Mouse (Mus musculus): ENCODE measurements around the gene Tas1r3. TPM values are rescaled to one million over a fixed set of nuclear protein-coding genes. Genes with fewer than 3 reads are reported as not detected.

The Tas1r3 gene
- polyA plus RNA-seq, 1 experiment from 2014 or later, result 0.41 TPM

DNA sequence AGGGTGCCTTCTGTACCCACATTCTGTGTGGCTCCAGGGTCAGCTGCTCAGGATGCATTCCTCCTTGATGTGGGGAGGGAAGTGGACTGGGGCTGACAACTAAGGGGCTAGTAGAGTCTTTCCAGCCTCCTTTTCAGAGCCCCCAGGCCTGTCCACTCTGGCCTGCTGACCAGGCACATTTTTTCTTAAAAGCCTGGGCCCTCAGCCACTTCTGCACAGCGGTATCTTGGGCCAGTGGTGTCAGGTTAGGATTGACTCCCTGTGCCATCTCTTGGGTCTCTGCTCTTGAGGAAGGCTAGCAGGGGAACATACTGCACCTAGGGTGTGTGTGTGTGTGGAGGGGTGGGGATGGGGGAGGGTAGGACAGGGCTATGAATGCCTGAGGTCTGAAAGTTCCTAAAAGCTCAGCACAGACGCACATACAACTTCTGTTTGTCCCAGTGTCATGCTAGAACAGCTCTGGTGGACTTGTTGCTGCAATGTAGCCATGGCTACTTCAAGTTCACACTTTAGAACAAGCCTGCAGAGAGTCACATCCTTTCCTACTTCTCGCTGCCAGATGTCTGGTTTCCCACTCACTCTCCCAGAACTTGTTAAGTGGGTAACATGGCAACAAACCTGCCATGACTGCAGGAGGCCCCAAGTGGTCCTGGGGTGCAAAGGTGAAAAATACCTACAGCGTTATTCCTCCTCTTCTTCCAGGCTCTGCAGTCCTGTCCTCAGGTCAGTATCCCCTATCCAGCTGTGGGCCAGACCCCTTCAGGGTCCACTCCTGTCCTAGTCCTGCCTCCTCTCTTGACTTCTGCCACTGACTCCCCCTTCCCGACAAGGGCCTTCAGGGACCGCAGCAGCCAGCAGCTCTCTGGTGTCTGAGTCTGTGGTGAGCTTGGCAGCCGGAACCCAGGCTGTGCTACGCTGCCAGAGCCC is 22.8 kb downstream of the Tas1r3 start:
- no peaks in the 10 kb centered on the region for H3K36me3 ChIP-seq (replicated peaks; ENCODE audit: control insufficient read depth, insufficient read depth)
- DNase-seq (ENCODE audit: low spot score), result no peak
- H3K4me1 ChIP-seq (replicated peaks; ENCODE audit: control insufficient read depth, insufficient read depth, low read length), result peaks cover 7% of the 10 kb centered on the region
- no peaks in the 10 kb centered on the region for H3K9me3 ChIP-seq (ENCODE audit: control insufficient read depth, low read length)
- peak overlapping the region; percentile 25 for H3K4me3 ChIP-seq (replicated peaks; ENCODE audit: low read length)
- H3K4me2 ChIP-seq (replicated peaks), result peak overlapping the region; percentile 54
- peaks cover 9% of the 10 kb centered on the region; the same call in 1 of the 2 replicates for H3K27me3 ChIP-seq (ENCODE audit: control insufficient read depth, insufficient read depth, low read length)
- 13% methylated on average over 8 of the region's 8 CpGs for WGBS
- H3K27ac ChIP-seq, result no peak overlapping the region; the same call in 1 of the 2 replicates
- 0 out of 2 replicates have a peak, but pooled peaks have one; percentile 6 for ATAC-seq (ENCODE audit: low FRiP score)
- H3K9ac ChIP-seq, result peak overlapping the region; percentile 51

DNA sequence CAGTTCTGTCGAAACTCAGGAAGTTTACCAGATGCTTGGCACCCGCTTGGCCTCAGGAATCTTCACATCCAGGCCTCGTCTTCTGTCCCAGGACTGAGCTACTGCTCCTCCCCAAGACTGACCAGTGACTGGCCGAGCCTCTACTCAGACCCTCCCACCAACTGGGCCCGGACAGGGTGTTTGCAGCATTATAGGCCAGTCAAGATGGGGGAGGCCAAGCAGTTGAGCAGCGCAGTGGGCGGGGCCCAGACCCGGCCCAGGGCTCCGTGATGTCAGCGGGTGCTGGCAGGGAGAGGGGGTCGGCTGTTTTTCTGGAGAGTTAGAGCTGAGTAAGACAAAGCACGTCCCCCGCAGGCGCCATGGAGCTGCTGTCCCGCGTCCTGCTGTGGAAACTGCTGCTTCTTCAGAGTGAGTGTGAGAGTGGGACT is 23.7 kb downstream of the Tas1r3 start, which contains the start of gene Mxra8:
TSS of gene Mxra8 (plus strand) at position 198 of the 428 bp plus-strand sequence.
- Histone ChIP-seq H3K4me1 (replicated peaks; ENCODE audit: control insufficient read depth, insufficient read depth, low read length) (peaks cover 7% of the 10 kb centered on the region), H3K9me3 (ENCODE audit: control insufficient read depth, low read length) (no peaks in the 10 kb centered on the region), H3K4me3 (replicated peaks; ENCODE audit: low read length) (peak within 1 kb of the TSS; percentile 25), H3K4me2 (replicated peaks) (peak within 1 kb of the TSS; percentile 54), H3K27ac (no peak within 1 kb of the TSS; the same call in 1 of the 2 replicates), H3K9ac (peak within 1 kb of the TSS; percentile 51), H3K36me3 (replicated peaks; ENCODE audit: control insufficient read depth, insufficient read depth) (no peaks in the 10 kb centered on the region), H3K27me3 (ENCODE audit: control insufficient read depth, insufficient read depth, low read length) (peaks cover 9% of the 10 kb centered on the region; the same call in 1 of the 2 replicates)
- peak; percentile 53; the same call in 1 of the 2 replicates for ATAC-seq (ENCODE audit: low FRiP score)
- no peak for DNase-seq (ENCODE audit: low spot score)
- 4% methylated on average over 16 of the region's 16 CpGs for WGBS

GRCm38 (mm10) chr4:155838187-155839153 is 24.7 kb downstream of the Tas1r3 start:
- no peak overlapping the region for H3K27ac ChIP-seq
- 0 out of 2 replicates have a peak, but pooled peaks cover under 1% of the 10 kb centered on the region for H3K36me3 ChIP-seq (replicated peaks; ENCODE audit: control insufficient read depth, insufficient read depth)
- peaks cover 10% of the 10 kb centered on the region for H3K4me1 ChIP-seq (replicated peaks; ENCODE audit: control insufficient read depth, insufficient read depth, low read length)
- WGBS, result 56% methylated on average over 8 of the region's 8 CpGs
- H3K9ac ChIP-seq, result no peak overlapping the region
- no peak overlapping the region for H3K4me2 ChIP-seq (replicated peaks)
- no peak for DNase-seq (ENCODE audit: low spot score)
- H3K27me3 ChIP-seq (ENCODE audit: control insufficient read depth, insufficient read depth, low read length), result peaks cover 9% of the 10 kb centered on the region; the same call in 1 of the 2 replicates
- H3K4me3 ChIP-seq (replicated peaks; ENCODE audit: low read length), result no peak overlapping the region
- no peaks in the 10 kb centered on the region for H3K9me3 ChIP-seq (ENCODE audit: control insufficient read depth, low read length)
- no peak for ATAC-seq (ENCODE audit: low FRiP score)

GRCm38 (mm10) chr4:155837404-155838010 is 25.7 kb downstream of the Tas1r3 start:
- H3K27ac ChIP-seq, result no peak overlapping the region
- H3K4me1 ChIP-seq (replicated peaks; ENCODE audit: control insufficient read depth, insufficient read depth, low read length), result peaks cover 20% of the 10 kb centered on the region

DNA sequence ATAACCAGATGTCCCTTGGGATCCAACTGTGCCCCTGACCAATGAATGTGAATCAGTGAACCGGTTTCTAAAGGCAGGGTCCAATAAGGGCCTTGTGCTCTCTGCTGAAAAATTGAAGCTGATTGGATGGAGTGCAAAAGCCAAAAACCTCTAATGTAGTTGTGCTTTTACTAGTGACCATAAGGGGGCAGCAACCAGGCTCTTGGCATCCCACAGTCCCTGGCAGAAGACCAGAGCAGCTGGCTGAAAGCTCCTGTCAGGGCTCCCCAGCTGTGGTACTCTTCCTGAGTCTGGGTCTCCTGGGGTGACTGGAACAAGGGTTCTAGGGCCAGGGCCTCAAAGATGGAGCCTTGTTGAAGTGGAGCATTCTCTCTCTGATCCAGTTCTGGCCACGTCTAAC is 29.3 kb downstream of the Tas1r3 start:
- H3K27ac ChIP-seq, result peak overlapping the region; percentile 62
- no peaks in the 10 kb centered on the region for H3K9me3 ChIP-seq (ENCODE audit: control insufficient read depth, low read length)
- WGBS, result 38% methylated on average over 2 of the region's 2 CpGs
- H3K4me3 ChIP-seq (replicated peaks; ENCODE audit: low read length), result no peak overlapping the region
- H3K9ac ChIP-seq, result no peak overlapping the region
- ATAC-seq (ENCODE audit: low FRiP score) (no peak), DNase-seq (ENCODE audit: low spot score) (peak; percentile 72)
- peak overlapping the region; percentile 20; the same call in 1 of the 2 replicates for H3K4me2 ChIP-seq (replicated peaks)
- peaks cover 9% of the 10 kb centered on the region; the same call in 1 of the 2 replicates for H3K36me3 ChIP-seq (replicated peaks; ENCODE audit: control insufficient read depth, insufficient read depth)
- peaks cover 19% of the 10 kb centered on the region for H3K4me1 ChIP-seq (replicated peaks; ENCODE audit: control insufficient read depth, insufficient read depth, low read length)
- H3K27me3 ChIP-seq (ENCODE audit: control insufficient read depth, insufficient read depth, low read length), result no peaks in the 10 kb centered on the region

More at GRCm38 (mm10) chr4:155837404-155838010, 25.7 kb downstream of the Tas1r3 start:
- no peaks in the 10 kb centered on the region for H3K9me3 ChIP-seq (ENCODE audit: control insufficient read depth, low read length)
- H3K4me3 ChIP-seq (replicated peaks; ENCODE audit: low read length), result no peak overlapping the region
- peaks cover 9% of the 10 kb centered on the region; the same call in 1 of the 2 replicates for H3K27me3 ChIP-seq (ENCODE audit: control insufficient read depth, insufficient read depth, low read length)
- H3K36me3 ChIP-seq (replicated peaks; ENCODE audit: control insufficient read depth, insufficient read depth), result peaks cover 8% of the 10 kb centered on the region; the same call in 1 of the 2 replicates
- WGBS, result 81% methylated on average over 11 of the region's 11 CpGs
- DNase-seq (ENCODE audit: low spot score) (no peak), ATAC-seq (ENCODE audit: low FRiP score) (no peak)
- H3K9ac ChIP-seq, result no peak overlapping the region
- H3K4me2 ChIP-seq (replicated peaks), result no peak overlapping the region

DNA sequence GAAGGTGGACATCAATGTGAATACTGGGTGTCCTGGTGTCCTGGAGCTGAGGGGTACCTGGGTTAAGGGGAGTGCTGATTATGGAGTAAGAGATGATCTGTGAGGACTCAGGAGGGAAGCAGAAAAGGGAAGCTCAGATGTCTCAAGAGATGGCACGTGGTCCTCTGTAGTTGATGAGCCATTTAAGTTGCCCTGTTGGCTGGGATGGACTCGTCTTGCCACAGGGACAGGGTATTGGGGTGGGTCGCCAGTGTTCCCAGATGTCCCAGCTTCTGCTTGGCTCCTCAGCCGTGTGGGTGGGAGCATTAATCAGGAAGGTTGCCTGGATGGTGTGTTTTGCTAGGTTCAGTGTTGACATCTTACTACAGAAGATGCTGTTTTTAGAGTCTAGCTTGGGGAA is 29.9 kb downstream of the Tas1r3 start:
- no peak overlapping the region for H3K4me2 ChIP-seq (replicated peaks)
- 78% methylated on average over 4 of the region's 4 CpGs for WGBS
- no peak for DNase-seq (ENCODE audit: low spot score)
- ATAC-seq (ENCODE audit: low FRiP score), result no peak
- H3K9ac ChIP-seq, result no peak overlapping the region
- no peak overlapping the region for H3K4me3 ChIP-seq (replicated peaks; ENCODE audit: low read length)
- no peaks in the 10 kb centered on the region for H3K9me3 ChIP-seq (ENCODE audit: control insufficient read depth, low read length)
- H3K27me3 ChIP-seq (ENCODE audit: control insufficient read depth, insufficient read depth, low read length), result no peaks in the 10 kb centered on the region
- H3K4me1 ChIP-seq (replicated peaks; ENCODE audit: control insufficient read depth, insufficient read depth, low read length), result peaks cover 19% of the 10 kb centered on the region
- peaks cover 15% of the 10 kb centered on the region; the same call in 1 of the 2 replicates for H3K36me3 ChIP-seq (replicated peaks; ENCODE audit: control insufficient read depth, insufficient read depth)
- no peak overlapping the region for H3K27ac ChIP-seq

DNA sequence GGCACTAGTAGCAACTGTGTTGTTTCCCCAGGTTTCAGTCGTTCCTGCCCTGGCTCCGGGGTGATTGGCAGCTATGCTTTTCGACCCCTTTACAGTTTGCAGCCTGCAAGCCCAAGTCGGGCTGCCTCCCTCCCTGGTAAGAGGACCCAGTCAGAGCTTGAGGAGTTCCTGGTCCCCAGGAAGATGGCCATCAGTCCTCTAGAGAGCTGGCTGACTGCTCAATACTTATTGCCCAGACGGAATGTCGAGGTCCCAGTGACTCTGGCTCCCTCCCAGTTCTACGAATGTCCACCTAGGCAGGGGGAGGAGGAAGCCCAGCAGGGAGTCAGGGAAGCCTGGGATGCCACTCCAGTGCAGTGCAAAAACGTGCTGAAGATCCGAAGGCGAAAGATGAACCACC is 30.8 kb downstream of the Tas1r3 start:
- Histone ChIP-seq H3K36me3 (replicated peaks; ENCODE audit: control insufficient read depth, insufficient read depth) (peaks cover 25% of the 10 kb centered on the region; the same call in 1 of the 2 replicates), H3K27ac (peak overlapping the region; percentile 89; the same call in 1 of the 2 replicates), H3K9ac (peak overlapping the region; percentile 89), H3K4me1 (replicated peaks; ENCODE audit: control insufficient read depth, insufficient read depth, low read length) (peaks cover 19% of the 10 kb centered on the region), H3K4me3 (replicated peaks; ENCODE audit: low read length) (peak overlapping the region; percentile 64), H3K4me2 (replicated peaks) (peak overlapping the region; percentile 99), H3K27me3 (ENCODE audit: control insufficient read depth, insufficient read depth, low read length) (no peaks in the 10 kb centered on the region), H3K9me3 (ENCODE audit: control insufficient read depth, low read length) (no peaks in the 10 kb centered on the region)
- 61% methylated on average over 10 of the region's 10 CpGs for WGBS
- ATAC-seq (ENCODE audit: low FRiP score), result no peak
- DNase-seq (ENCODE audit: low spot score), result no peak

GRCm38 (mm10) chr4:155831831-155832230 is 31.3 kb downstream of the Tas1r3 start:
- Histone ChIP-seq H3K36me3 (replicated peaks; ENCODE audit: control insufficient read depth, insufficient read depth) (peaks cover 29% of the 10 kb centered on the region), H3K9me3 (ENCODE audit: control insufficient read depth, low read length) (no peaks in the 10 kb centered on the region), H3K9ac (peak overlapping the region; percentile 89), H3K4me2 (replicated peaks) (peak overlapping the region; percentile 99), H3K27ac (peak overlapping the region; percentile 89), H3K27me3 (ENCODE audit: control insufficient read depth, insufficient read depth, low read length) (no peaks in the 10 kb centered on the region), H3K4me3 (replicated peaks; ENCODE audit: low read length) (peak overlapping the region; percentile 64), H3K4me1 (replicated peaks; ENCODE audit: control insufficient read depth, insufficient read depth, low read length) (peaks cover 19% of the 10 kb centered on the region)
- WGBS, result under 1% methylated on average over 25 of the region's 25 CpGs
- ATAC-seq (ENCODE audit: low FRiP score), result peak; percentile 35
- no peak for DNase-seq (ENCODE audit: low spot score)

Measured in hindbrain, embryonic 14.5 days (tissue).